Mouse (Mus musculus) forebrain, embryonic 11.5 days (tissue): ENCODE measurements around the gene Bach1. TPM values are rescaled to one million over a fixed set of nuclear protein-coding genes. Genes with fewer than 3 reads are reported as not detected.
A peak's percentile ranks its signal among the peaks of the same experiment; 100 is the strongest.

Experiments used
- ATAC-seq: fragments of 200-750 bp; cut with Nextera tagmentation; replicated peaks from 2 replicates; pipeline ENCODE4 v1.8.0; 2017; ENCODE audit warnings: moderate TSS enrichment; ENCODE audit not compliant: low FRiP score
- DNase-seq: peaks from one replicate; pipeline ENCODE4 v3.0.0-alpha.2; 2017; ENCODE audit warnings: low spot score
- H3K27ac ChIP-seq: fragments of 300-500 bp; sonication (generic); 2 replicates; pipeline ENCODE4 v1.5.1; 2014; ENCODE audit warnings: low read depth, low read length
- H3K27me3 ChIP-seq: fragments of 300-500 bp; sonication (generic); 2 replicates; pipeline ENCODE4 v1.6.1; 2014; ENCODE audit warnings: mild to moderate bottlenecking, low read length, mixed read lengths; ENCODE audit not compliant: control insufficient read depth, insufficient read depth
- H3K36me3 ChIP-seq: fragments of 300-500 bp; sonication (generic); 2 replicates; pipeline ENCODE4 v1.6.1; 2014; ENCODE audit warnings: mild to moderate bottlenecking, low read length, moderate library complexity, mixed read lengths; ENCODE audit not compliant: control insufficient read depth, insufficient read depth
- H3K4me1 ChIP-seq: fragments of 300-500 bp; sonication (generic); replicated peaks from 2 replicates; pipeline ENCODE4 v1.6.1; 2014; ENCODE audit warnings: low read length, mixed read lengths; ENCODE audit not compliant: control insufficient read depth, insufficient read depth
- H3K4me2 ChIP-seq: fragments of 300-500 bp; sonication (generic); 2 replicates; pipeline ENCODE4 v1.6.1; 2014; ENCODE audit warnings: low read depth, mild to moderate bottlenecking, low read length, moderate library complexity, mixed read lengths; ENCODE audit not compliant: severe bottlenecking
- H3K4me3 ChIP-seq: fragments of 300-500 bp; sonication (generic); 2 replicates; pipeline ENCODE4 v1.5.1; 2014; ENCODE audit warnings: low read depth, low read length
- H3K9ac ChIP-seq: fragments of 300-500 bp; sonication (generic); 2 replicates; pipeline ENCODE4 v1.6.1; 2014; ENCODE audit warnings: low read length
- H3K9me3 ChIP-seq: fragments of 300-500 bp; sonication (generic); 2 replicates; pipeline ENCODE4 v1.6.1; 2016; ENCODE audit warnings: low read length, mixed read lengths; ENCODE audit not compliant: control insufficient read depth
- WGBS: fragments of 180-500 bp; shearing (Covaris S2); extraction: QIAGEN DNeasy Blood & Tissue Kit; methylation state at CpG from one replicate; pipeline ENCODE4 v1.1.7; 2014; 5-methylcytosine and 5-hydroxymethylcytosine counted together
- polyA plus RNA-seq: library from polyadenylated mRNA; unstranded; fragments of >200 nt; fragmentation: Nextera tagmentation; extraction: Ambion mirVana; gene quantifications from 2 replicates; pipeline ENCODE4 v1.2.1, GENCODE M21; 2014

The Bach1 gene
- polyA plus RNA-seq, result 18.5 and 18.9 TPM in 2 replicates

DNA sequence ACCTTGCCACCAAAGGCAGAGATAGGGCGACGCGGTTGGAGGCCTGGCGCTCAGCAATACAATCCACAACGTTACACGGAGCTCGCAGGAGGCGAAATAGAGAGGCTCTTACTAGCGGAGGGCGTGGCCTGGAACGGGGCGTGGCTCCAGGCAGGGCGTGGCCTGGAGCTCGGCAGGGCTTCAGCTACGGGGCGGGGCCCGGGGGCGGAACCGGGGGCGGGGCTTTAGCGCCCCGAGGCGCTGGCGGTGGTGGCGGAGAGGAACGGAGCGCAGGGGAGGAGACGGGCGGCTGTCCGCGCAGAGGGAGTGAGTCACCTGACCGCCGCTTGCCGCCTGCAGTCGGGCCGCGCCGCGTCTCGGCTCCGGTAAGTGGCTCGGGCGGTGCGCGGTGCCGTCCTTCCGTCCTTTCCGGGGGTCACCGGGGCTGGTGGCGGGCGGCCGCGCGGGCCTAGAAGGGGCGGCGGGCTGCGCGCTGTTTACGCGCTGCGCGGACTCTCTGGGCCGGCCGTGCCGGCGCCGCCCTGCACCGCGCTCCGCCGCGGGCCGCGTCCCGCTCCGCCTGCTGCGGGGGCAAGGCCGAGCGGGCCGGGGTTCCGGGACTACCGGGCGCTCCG, at the start of gene Bach1:
Gene Bach1 (plus strand): TSS at position 254 of the 614 bp plus-strand sequence.
- peak within 1 kb of the TSS; percentile 83 for H3K4me3 ChIP-seq

DNA sequence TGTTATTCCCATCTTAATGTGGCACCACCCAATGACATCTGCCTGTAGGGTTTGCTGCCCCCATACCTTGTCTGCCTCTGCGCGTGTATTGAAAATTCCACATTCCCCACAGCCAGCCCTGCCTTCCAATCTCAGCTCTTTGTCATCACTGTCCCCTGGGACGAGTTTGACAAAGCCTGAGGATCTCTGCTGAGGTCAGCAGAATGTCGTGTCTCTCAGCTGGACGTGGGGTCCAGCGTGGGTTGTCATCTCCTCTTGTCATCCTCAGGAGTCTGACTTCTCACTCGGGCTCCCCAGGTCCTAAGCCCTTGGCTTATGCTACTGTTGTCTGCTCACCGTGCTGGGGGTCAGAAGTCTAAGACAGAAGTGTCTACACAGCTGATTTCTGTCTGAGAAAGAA, 46.4 kb upstream of the Bach1 start:
- Histone ChIP-seq H3K4me2 (no peak overlapping the region), H3K4me3 (no peak overlapping the region), H3K27me3 (no peaks in the 10 kb centered on the region), H3K9me3 (no peaks in the 10 kb centered on the region), H3K9ac (no peak overlapping the region), H3K36me3 (no peaks in the 10 kb centered on the region), H3K27ac (no peak overlapping the region), H3K4me1 (no peaks in the 10 kb centered on the region)
- ATAC-seq (no peak), DNase-seq (no peak)
- 77% methylated on average over 8 of the region's 8 CpGs for WGBS

More for the DNA sequence above, at the start of gene Bach1:
- ATAC-seq, result peak; percentile 93
- peak; percentile 98 for DNase-seq
- Histone ChIP-seq H3K4me1 (peaks cover 8% of the 10 kb centered on the region), H3K36me3 (no peaks in the 10 kb centered on the region), H3K27ac (peak within 1 kb of the TSS; percentile 86), H3K9ac (peak within 1 kb of the TSS; percentile 96), H3K9me3 (no peaks in the 10 kb centered on the region), H3K27me3 (no peaks in the 10 kb centered on the region; the same call in 1 of the 2 replicates), H3K4me2 (peak within 1 kb of the TSS; percentile 77)
- under 1% methylated on average over 41 of the region's 84 CpGs for WGBS

DNA sequence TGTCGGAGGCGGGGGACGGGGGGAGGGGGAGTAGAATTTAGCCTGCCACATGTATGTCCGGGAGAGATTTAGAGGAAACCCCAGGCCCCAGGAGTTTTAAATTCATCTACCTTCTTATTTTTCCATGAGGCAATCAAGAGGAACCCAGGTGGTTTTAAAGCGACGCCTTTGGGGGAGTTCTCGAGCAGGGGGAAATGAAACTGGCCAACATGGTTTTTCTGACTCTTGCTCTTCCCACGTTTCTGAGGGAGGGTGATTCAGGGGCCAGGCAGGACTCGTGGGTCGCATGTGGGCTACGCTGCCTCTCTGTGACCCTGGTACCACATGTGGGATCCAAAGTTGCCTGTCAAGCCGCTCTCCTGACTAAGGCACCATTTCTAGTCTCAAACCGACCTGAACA, 45.8 kb upstream of the Bach1 start:
- no peaks in the 10 kb centered on the region for H3K4me1 ChIP-seq
- H3K4me2 ChIP-seq, result no peak overlapping the region
- ATAC-seq (no peak), DNase-seq (no peak)
- no peak overlapping the region for H3K4me3 ChIP-seq
- no peak overlapping the region for H3K27ac ChIP-seq
- no peak overlapping the region for H3K9ac ChIP-seq
- H3K36me3 ChIP-seq, result no peaks in the 10 kb centered on the region
- no peaks in the 10 kb centered on the region for H3K9me3 ChIP-seq
- H3K27me3 ChIP-seq, result no peaks in the 10 kb centered on the region
- WGBS, result 93% methylated on average over 13 of the region's 13 CpGs

DNA sequence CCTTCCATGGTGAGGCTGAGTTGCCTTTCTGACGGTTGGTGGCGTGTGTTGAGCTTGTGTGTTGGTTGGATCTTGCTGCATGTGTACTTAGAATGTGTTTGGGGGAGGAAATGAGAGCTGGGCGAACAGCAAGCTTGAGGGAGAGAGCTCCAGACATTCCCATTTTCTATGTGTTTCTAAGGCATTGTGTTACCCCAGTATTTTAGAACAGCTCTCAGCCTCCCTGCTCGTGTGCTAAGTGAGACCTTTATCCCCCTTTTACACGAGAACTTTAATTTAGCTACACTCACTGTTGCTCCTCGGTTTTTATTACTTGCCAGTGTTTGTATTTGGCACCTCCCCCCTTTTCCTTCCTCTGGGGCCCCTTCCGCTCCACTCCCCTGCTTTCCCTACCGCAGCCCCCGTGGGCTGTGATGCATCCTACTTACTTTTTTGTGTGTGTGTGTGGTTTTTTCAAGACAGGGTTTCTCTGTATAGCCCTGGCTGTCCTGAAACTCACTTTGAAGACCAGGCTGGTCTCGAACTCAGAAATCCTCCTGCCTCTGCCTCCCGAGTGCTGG, 44.6 kb upstream of the Bach1 start:
- no peak overlapping the region for H3K4me3 ChIP-seq
- no peaks in the 10 kb centered on the region for H3K36me3 ChIP-seq
- no peak for DNase-seq
- H3K27ac ChIP-seq, result no peak overlapping the region
- 88% methylated on average over 11 of the region's 11 CpGs for WGBS
- H3K9ac ChIP-seq, result no peak overlapping the region
- H3K4me1 ChIP-seq, result no peaks in the 10 kb centered on the region
- H3K9me3 ChIP-seq, result no peaks in the 10 kb centered on the region
- H3K27me3 ChIP-seq, result no peaks in the 10 kb centered on the region
- ATAC-seq, result no peak
- H3K4me2 ChIP-seq, result no peak overlapping the region

DNA sequence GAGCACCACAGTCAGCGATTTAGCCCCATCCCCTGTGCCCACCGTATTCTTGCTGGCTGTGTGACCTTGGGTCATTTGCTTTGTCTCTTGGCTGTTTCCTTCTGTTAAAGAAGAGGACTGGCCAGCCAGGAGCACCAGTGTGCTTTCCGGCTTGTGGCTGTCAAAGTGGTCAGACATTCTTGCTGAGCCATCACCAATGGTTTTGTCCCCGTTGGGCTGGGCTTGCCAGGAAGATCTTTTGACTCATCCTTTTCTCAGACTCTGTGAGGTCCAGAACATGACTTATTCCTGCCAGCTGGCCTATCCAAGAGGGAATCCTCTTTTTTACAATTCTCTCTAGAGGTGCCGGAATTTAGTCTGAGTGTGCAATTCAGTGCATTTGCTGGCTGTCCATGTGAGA, 43.7 kb upstream of the Bach1 start:
- no peak for ATAC-seq
- WGBS, result 92% methylated on average over 5 of the region's 5 CpGs
- no peak overlapping the region for H3K27ac ChIP-seq

DNA sequence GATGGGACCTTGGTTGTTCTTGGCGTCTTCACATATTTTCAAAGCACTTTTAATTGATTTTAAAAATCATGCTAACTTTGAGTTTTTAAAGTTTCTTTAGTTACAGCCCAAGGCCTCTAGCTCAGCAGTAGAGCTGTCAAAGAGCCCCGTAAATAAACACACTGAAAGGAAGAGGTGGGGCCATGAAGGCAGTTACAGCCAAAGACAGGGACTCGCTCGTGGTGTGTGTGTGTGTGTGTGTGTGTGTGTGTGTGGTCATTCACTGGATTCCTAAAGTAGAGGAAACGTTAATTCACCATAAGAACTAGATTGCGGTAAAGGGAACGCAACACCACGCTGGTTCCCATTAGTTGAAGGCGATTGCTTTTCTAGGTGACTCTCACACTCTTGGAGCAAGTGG, 43.2 kb upstream of the Bach1 start:
- WGBS, result 91% methylated on average over 9 of the region's 9 CpGs
- ATAC-seq (no peak), DNase-seq (no peak)
- Histone ChIP-seq H3K4me1 (no peaks in the 10 kb centered on the region), H3K4me2 (no peak overlapping the region), H3K9ac (no peak overlapping the region), H3K9me3 (no peaks in the 10 kb centered on the region), H3K27me3 (no peaks in the 10 kb centered on the region), H3K36me3 (no peaks in the 10 kb centered on the region), H3K27ac (no peak overlapping the region), H3K4me3 (no peak overlapping the region)

More for the DNA sequence above, 43.7 kb upstream of the Bach1 start:
- DNase-seq, result no peak
- H3K9ac ChIP-seq, result no peak overlapping the region
- no peaks in the 10 kb centered on the region for H3K4me1 ChIP-seq
- H3K4me2 ChIP-seq, result no peak overlapping the region
- H3K27me3 ChIP-seq, result no peaks in the 10 kb centered on the region
- H3K36me3 ChIP-seq, result no peaks in the 10 kb centered on the region
- H3K4me3 ChIP-seq, result no peak overlapping the region
- no peaks in the 10 kb centered on the region for H3K9me3 ChIP-seq

DNA sequence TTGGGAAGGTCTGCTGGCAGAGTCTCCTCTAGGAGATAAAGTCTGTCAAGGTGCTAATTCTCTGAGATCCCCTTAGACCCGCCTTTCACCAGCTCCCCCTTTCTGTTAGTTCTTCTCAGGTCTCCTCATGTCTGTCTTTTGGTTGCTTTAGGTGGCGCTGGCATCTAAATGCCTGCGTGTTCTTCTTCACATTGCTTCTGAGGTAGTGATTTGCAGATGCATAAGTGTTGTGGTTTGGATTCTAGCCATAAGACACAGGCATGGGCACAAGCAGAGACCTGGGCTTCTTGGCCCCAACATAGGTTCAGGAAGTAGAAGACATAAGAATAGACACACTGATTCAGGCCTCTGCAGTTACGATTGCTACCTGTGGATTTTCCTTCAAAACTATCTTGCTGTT, 42.0 kb upstream of the Bach1 start:
- Histone ChIP-seq H3K36me3 (no peaks in the 10 kb centered on the region), H3K27ac (no peak overlapping the region), H3K4me3 (no peak overlapping the region), H3K9ac (no peak overlapping the region), H3K27me3 (no peaks in the 10 kb centered on the region), H3K4me1 (no peaks in the 10 kb centered on the region), H3K4me2 (no peak overlapping the region), H3K9me3 (no peaks in the 10 kb centered on the region)
- ATAC-seq (no peak), DNase-seq (no peak)
- WGBS, result 89% methylated on average over 4 of the region's 4 CpGs

DNA sequence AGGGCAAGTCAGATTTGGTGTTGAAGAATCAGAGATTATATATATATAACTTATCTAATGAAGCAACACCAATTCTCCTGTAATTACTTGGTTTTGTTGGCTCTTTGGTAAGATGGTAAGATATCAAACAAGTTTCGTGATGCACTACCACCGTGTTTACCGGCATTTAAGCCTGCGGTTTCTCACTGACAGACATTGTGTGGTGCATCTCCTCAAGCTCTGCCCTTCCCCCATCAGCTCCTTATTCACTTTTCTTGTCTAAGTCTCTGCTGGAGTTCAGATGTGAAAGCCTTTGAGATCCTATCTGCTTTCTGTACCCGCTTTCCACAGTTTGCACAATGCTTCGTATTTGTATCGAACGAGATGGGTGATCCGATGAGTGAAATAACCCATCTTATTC, 41.5 kb upstream of the Bach1 start:
- no peak for ATAC-seq
- H3K4me2 ChIP-seq, result no peak overlapping the region
- no peak overlapping the region for H3K9ac ChIP-seq
- DNase-seq, result no peak
- H3K36me3 ChIP-seq, result no peaks in the 10 kb centered on the region
- H3K27ac ChIP-seq, result no peak overlapping the region
- H3K4me3 ChIP-seq, result no peak overlapping the region
- WGBS, result 92% methylated on average over 9 of the region's 9 CpGs
- no peaks in the 10 kb centered on the region for H3K4me1 ChIP-seq
- H3K27me3 ChIP-seq, result no peaks in the 10 kb centered on the region
- no peaks in the 10 kb centered on the region for H3K9me3 ChIP-seq

DNA sequence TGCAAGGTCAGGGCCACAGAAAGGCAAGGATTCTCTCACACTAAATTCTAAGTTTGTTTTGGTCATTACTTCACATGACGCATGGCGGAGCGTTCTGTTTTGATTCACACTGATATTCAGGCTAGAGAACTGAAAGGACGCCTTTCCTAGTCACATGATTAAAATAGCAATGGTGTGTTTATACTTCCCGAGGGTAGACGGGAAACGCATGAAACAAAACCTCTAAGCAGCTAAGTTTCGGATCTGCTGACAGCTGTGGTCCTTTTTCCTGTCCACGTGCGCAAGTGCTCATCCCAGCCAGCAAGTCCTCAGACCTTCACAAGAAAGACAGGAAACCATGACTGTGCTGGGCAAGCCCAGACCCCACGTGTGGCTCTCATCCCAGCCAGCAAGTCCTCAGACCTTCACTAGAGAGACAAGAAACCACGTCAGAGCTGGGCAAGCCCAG, 37.7 kb upstream of the Bach1 start:
- Histone ChIP-seq H3K27me3 (no peaks in the 10 kb centered on the region), H3K9me3 (no peaks in the 10 kb centered on the region), H3K36me3 (no peaks in the 10 kb centered on the region), H3K4me1 (no peaks in the 10 kb centered on the region), H3K27ac (no peak overlapping the region), H3K4me3 (no peak overlapping the region), H3K9ac (no peak overlapping the region), H3K4me2 (no peak overlapping the region)
- 85% methylated on average over 12 of the region's 12 CpGs for WGBS
- no peak for ATAC-seq
- no peak for DNase-seq
